Mouse (Mus musculus) effector memory CD4-positive, alpha-beta T cell, adult 7 months (primary cell): ENCODE results near the gene Ctsl. TPM values are rescaled to one million over a fixed set of nuclear protein-coding genes. Genes with fewer than 3 reads are reported as not detected.

Experiments
- polyA plus RNA-seq: library from polyadenylated mRNA; unstranded; fragments of 100-300 nt; shearing (Covaris generic); gene quantifications from one replicate; pipeline ENCODE4 v1.2.1, GENCODE M21; 2017

The Ctsl gene
- polyA plus RNA-seq = 19.9 TPM

DNA sequence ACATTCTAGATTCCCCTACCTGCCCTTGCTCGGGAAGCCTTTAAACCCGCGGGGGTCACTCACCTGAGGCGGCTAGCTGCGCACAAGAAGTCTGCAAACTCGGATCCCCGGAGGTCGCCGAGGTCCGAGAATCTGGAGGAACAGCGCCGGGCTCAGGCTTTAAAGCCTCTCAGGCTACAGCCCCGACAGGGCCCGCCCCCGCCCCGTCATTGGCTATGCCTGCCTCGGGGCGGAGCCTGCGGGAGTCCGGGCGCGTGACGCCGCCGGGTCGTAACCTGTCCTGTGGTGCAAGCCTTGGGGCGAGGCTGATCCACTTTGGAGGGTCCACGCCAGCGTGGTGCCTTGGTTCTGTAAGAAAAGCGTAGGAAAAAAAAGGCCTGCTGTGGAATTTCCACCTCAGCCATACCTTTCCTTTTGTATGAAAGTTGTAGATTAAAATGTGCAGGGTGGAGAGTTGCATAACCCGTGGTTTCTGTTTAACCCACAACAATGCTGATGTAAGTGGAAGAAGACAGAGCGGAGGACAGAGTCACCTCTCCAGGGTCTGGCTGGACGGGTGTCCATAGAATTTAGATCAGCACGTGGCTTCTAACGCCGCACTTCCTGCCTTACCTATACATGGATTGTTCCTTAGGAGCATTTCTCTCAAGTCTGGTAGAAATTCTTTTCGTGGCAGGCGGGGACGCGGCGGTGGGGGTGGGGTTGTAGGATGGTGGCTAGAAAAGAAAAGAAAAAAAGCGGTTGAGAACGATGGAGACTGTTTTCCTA is at the start of gene Ctsl:
Ctsl (minus strand) TSS at position 718 of the 768 bp plus-strand sequence.

DNA sequence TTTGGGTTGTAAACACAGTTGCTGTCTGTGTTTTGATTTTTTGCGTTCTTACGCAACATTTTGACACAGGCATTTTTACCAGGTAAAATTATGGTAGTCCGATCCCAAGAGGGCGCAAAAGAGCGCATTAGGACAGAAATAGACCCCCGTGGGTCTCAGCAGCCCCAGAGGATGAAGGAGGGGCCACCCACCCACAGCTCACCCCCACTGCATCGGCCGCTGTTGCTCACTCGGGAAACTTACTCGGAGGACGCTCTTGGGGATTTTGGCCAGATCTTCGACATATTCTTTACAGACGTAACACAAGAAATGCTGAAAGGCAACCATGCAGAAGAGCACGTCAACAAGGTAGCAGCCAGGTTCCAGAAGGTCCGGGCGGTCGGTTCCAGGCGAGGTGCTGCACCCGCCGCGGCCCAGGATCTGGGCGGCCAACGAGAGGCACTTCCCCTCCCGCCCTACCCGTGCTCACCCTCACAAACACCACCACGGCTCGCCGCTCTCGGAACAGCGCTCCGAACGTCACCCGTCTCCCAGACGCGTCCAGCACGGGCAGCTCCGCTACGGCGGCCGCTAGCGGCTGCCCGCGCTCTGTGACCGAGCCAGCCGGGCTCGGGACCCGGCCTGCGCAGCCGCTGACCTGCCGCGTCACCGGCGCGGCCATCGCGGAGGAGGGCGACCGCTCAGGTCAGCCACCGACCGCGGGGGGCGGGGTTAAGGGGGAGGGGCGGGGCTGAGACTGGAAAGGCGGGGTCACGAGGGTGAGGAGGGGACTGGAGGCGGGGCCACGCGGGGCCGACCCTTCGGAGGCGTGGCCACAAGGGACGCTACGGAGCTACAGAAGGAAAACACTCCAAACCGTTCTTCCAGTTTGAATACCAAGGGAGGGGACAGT is 58.4 kb downstream of the Ctsl start, which contains the start of gene Aaed1:
Aaed1 (minus strand) TSS at position 687 of the 892 bp plus-strand sequence.

Other genes with a start within 250 kb of the Ctsl start
- gene Slc35d2, start 241.5 kb downstream of the Ctsl start, polyA plus RNA-seq = 22.4 TPM
- 8.6 TPM for gene Zfp367, start 217.7 kb downstream of the Ctsl start, polyA plus RNA-seq
- 17.9 TPM for gene Habp4, start 209.1 kb downstream of the Ctsl start, polyA plus RNA-seq
- 8.0 TPM for gene Cdc14b, start 95.6 kb downstream of the Ctsl start, polyA plus RNA-seq
- gene Aaed1, start 58.2 kb downstream of the Ctsl start, polyA plus RNA-seq = 44.3 TPM
- gene Cdk20, start 61.4 kb upstream of the Ctsl start, polyA plus RNA-seq = 2.0 TPM
- not detected for gene Fam240b, start 126.9 kb upstream of the Ctsl start, polyA plus RNA-seq